Mouse (Mus musculus) neural tube, embryonic 14.5 days (tissue): ENCODE results near the gene Fgd3. TPM values are rescaled to one million over a fixed set of nuclear protein-coding genes. Genes with fewer than 3 reads are reported as not detected.

Experiments used
- ATAC-seq: fragments of 200-750 bp; cut with Nextera tagmentation; 2 replicates; pipeline ENCODE4 v1.8.0; 2017; ENCODE audit warnings: low read depth, mild to moderate bottlenecking, moderate TSS enrichment, moderate library complexity
- H3K27ac ChIP-seq: fragments of 300-500 bp; sonication (generic); 2 replicates; pipeline ENCODE4 v1.5.1; 2014; ENCODE audit warnings: low read depth, mild to moderate bottlenecking, control low read depth, low read length, moderate library complexity, mixed read lengths
- H3K27me3 ChIP-seq: fragments of 300-500 bp; sonication (generic); 2 replicates; pipeline ENCODE4 v1.6.1; 2014; ENCODE audit warnings: low read length; ENCODE audit not compliant: control insufficient read depth, insufficient read depth
- H3K36me3 ChIP-seq: fragments of 300-500 bp; sonication (generic); 2 replicates; pipeline ENCODE4 v1.6.1; 2014; ENCODE audit warnings: low read length, mixed read lengths; ENCODE audit not compliant: control insufficient read depth, insufficient read depth
- H3K4me1 ChIP-seq: fragments of 300-500 bp; sonication (generic); 2 replicates; pipeline ENCODE4 v1.6.1; 2014; ENCODE audit warnings: low read length; ENCODE audit not compliant: control insufficient read depth, insufficient read depth
- H3K4me2 ChIP-seq: fragments of 300-500 bp; sonication (generic); 2 replicates; pipeline ENCODE4 v1.6.1; 2014; ENCODE audit warnings: mild to moderate bottlenecking, low read depth, low read length, control low read depth
- H3K4me3 ChIP-seq: fragments of 300-500 bp; sonication (generic); 2 replicates; pipeline ENCODE4 v1.5.1; 2014; ENCODE audit warnings: low read depth, low read length, control low read depth, mixed read lengths
- H3K9ac ChIP-seq: fragments of 300-500 bp; sonication (generic); replicated peaks from 2 replicates; pipeline ENCODE4 v1.6.1; 2014; ENCODE audit warnings: low read depth, mild to moderate bottlenecking, control low read depth, low read length, mixed read lengths
- H3K9me3 ChIP-seq: fragments of 300-500 bp; sonication (generic); 2 replicates; pipeline ENCODE4 v1.6.1; 2016; ENCODE audit warnings: low read length; ENCODE audit not compliant: control insufficient read depth
- WGBS: fragments of 180-500 bp; shearing (Covaris S2); extraction: QIAGEN DNeasy Blood & Tissue Kit; methylation state at CpG from one replicate; pipeline ENCODE4 v1.1.7; 2014; 5-methylcytosine and 5-hydroxymethylcytosine counted together
- polyA plus RNA-seq: library from polyadenylated mRNA; unstranded; fragments of >200 nt; fragmentation: Nextera tagmentation; extraction: Ambion mirVana; gene quantifications from 2 replicates; pipeline ENCODE4 v1.2.1, GENCODE M21; 2014

Gene Fgd3
- polyA plus RNA-seq, 1 experiment from 2014 or later: 2.4 TPM

DNA sequence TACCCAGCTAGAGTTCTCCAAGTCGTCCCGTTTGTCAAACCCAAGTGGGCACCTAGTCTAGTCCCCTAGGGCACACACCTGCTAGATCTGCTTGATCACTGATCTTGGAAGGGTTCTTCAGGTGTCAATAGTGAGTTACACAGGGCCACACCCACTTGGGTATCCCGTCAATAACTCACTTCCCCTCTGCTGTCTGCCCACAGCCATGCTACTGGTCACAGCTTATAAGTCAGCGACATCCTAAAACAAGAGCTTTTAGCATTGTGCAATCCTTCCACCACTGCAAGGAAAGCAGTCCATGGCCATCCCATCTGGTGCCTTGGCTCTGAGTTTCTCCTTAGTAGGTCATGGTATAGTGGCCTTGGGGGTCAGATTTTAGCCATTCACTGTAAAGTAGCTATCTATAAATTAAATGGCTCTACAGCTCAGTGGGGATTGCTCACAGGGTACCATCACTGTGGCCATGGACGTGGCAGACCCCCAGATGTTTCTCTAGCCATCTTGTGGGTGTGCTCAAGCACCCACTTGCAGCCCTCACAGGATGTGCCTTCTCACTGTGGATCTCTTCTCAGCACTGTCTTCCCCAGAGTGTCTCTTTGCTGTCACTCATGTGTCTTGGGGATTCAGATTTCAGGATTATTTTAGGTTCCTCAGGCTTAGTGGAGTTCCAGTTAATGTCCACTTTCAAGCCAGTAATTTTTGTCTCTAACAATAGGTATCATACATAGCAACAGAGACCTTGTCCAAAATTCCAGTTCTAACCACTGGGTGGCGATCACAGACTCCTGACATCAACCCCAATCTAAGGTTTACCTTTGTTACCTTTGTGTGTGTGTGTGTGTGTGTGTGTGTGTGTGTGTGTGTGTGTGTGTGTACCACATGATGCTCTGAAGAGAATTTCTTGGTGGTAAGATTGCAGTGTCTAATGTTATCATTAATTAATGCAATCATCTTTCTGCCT is 6.4 kb upstream of the Fgd3 start:
- ATAC-seq: peak; percentile 83
- 61% methylated on average over 6 of the region's 6 CpGs for WGBS

DNA sequence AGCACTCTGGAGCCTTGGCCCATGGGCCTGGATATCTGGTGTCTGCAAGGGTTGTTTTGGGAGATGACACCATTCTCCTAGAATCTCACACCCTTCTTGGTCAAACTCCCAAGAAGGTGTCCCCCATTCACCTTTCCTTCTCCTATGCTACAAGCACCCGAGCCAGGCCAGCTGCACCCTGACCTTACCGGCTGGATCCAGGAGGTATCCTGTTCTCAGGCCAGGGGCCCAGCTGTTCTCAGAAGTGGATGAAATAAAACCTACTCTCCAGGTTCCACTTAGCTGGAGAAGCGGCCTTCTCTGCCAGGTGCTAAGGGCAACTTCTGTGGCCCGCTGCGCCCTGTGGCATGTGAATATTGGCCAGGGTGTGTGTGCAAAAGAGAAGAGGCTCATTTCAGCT is 4.8 kb upstream of the Fgd3 start:
- Histone ChIP-seq H3K9ac (no peak overlapping the region), H3K27me3 (no peaks in the 10 kb centered on the region), H3K4me1 (peaks cover 9% of the 10 kb centered on the region), H3K4me2 (no peak overlapping the region), H3K36me3 (no peaks in the 10 kb centered on the region), H3K4me3 (no peak overlapping the region), H3K27ac (no peak overlapping the region), H3K9me3 (no peaks in the 10 kb centered on the region)
- WGBS: 88% methylated on average over 5 of the region's 5 CpGs
- ATAC-seq: no peak

More for the DNA sequence above, 6.4 kb upstream of the Fgd3 start:
- Histone ChIP-seq H3K4me2 (no peak overlapping the region), H3K9me3 (no peaks in the 10 kb centered on the region), H3K4me3 (no peak overlapping the region), H3K27me3 (no peaks in the 10 kb centered on the region), H3K27ac (no peak overlapping the region), H3K4me1 (no peaks in the 10 kb centered on the region), H3K9ac (no peak overlapping the region), H3K36me3 (no peaks in the 10 kb centered on the region)

DNA sequence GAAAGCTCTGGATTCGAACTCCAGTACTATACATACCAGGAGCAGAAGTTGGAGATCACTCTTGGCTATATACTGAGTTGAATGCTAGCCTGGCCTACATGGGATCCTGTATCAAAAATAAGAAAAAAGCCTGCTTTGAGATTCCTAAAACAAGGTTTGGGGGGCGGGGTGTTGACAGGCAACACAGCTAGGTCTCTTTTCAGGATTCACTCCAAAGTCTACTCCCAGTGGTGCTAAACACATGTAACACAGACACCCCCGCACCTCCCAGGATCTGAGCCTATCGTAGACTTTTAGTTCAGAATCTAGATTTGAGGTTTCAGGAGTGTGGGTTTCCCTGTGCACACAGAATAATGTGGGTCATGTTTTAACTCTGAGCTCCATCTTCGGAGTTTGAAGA is 2.6 kb upstream of the Fgd3 start:
- 93% methylated on average over 5 of the region's 5 CpGs for WGBS
- Histone ChIP-seq H3K27ac (no peak overlapping the region), H3K36me3 (no peaks in the 10 kb centered on the region), H3K4me3 (no peak overlapping the region), H3K4me1 (peaks cover 16% of the 10 kb centered on the region), H3K9ac (no peak overlapping the region), H3K9me3 (no peaks in the 10 kb centered on the region), H3K4me2 (no peak overlapping the region), H3K27me3 (no peaks in the 10 kb centered on the region)
- no peak for ATAC-seq

DNA sequence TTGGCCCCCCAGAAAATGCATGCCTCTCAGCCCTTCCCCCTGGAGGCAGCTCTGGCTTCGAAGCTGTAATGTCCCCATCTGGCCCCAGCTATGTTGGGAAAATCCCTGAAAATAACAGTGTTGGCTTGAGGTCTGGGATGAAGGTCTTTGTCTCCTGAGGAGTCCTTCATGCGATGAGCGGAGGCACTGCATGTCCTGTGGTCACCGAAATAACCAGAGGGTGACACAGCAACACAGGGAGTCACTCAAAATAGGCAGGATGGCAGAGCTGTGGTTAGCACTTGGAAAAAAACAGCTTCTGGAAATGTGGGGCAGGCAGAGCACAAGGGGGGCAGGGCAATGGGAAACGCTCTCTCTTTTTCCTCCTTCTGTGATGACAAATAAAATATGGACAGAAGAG is 2.1 kb upstream of the Fgd3 start:
- H3K27me3 ChIP-seq: no peaks in the 10 kb centered on the region
- H3K4me3 ChIP-seq: no peak overlapping the region
- no peaks in the 10 kb centered on the region for H3K36me3 ChIP-seq
- WGBS: 72% methylated on average over 5 of the region's 5 CpGs
- H3K27ac ChIP-seq: no peak overlapping the region
- no peaks in the 10 kb centered on the region for H3K9me3 ChIP-seq
- ATAC-seq: no peak
- no peak overlapping the region for H3K9ac ChIP-seq
- H3K4me2 ChIP-seq: no peak overlapping the region
- peaks cover 16% of the 10 kb centered on the region for H3K4me1 ChIP-seq

DNA sequence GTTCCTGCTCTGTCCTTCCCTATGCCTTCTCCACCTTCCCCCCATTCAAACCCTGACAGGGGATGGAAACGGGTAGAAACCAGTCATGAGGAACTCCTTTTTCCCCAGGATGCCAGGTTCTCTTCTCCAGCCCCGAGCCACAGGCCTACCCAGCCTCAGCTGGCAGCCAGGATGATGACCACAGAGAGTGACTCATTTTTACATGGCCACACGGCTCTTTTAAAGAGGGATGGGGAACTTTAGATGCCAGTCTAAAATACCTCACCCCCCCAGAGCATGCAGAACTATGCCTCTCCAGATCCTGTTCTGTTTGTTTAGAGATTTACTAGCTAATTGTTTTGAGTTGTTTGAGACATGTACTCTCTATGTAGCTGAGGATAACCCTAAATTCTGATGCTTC is 1.3 kb upstream of the Fgd3 start:
- no peak for ATAC-seq
- H3K27ac ChIP-seq: no peak overlapping the region
- peaks cover 16% of the 10 kb centered on the region for H3K4me1 ChIP-seq
- 63% methylated on average over 3 of the region's 3 CpGs for WGBS
- no peaks in the 10 kb centered on the region for H3K36me3 ChIP-seq
- H3K9ac ChIP-seq: no peak overlapping the region
- no peaks in the 10 kb centered on the region for H3K27me3 ChIP-seq
- no peak overlapping the region for H3K4me2 ChIP-seq
- no peak overlapping the region for H3K4me3 ChIP-seq
- H3K9me3 ChIP-seq: no peaks in the 10 kb centered on the region

DNA sequence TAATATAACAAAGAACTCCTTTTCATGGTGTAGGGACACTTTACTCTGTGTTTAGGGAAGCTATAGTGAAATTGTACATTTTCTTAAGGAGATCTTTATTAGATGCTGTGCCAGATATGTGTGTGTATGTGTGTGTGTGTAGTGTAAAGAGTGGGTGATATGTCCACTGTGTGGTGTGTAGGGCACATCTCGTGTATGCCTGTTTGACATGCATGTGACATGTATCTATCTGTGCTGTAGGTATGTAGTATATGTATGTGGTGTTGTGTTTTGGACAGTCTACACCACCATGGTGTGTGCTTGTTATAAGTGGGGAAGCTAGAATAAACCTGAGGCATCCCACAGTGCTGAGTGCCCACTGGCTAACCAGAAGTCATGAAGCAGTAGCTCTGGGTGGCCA is 403 bp upstream of the Fgd3 start:
- H3K4me1 ChIP-seq: peaks cover 16% of the 10 kb centered on the region
- H3K27ac ChIP-seq: no peak overlapping the region
- 80% methylated on average over 1 of the region's 1 CpGs for WGBS
- H3K9ac ChIP-seq: no peak overlapping the region
- peak overlapping the region; percentile 13; the same call in 1 of the 2 replicates for H3K4me3 ChIP-seq
- no peaks in the 10 kb centered on the region for H3K9me3 ChIP-seq
- H3K4me2 ChIP-seq: peak overlapping the region; percentile 37
- no peaks in the 10 kb centered on the region for H3K36me3 ChIP-seq
- ATAC-seq: peak; percentile 55
- no peaks in the 10 kb centered on the region for H3K27me3 ChIP-seq

DNA sequence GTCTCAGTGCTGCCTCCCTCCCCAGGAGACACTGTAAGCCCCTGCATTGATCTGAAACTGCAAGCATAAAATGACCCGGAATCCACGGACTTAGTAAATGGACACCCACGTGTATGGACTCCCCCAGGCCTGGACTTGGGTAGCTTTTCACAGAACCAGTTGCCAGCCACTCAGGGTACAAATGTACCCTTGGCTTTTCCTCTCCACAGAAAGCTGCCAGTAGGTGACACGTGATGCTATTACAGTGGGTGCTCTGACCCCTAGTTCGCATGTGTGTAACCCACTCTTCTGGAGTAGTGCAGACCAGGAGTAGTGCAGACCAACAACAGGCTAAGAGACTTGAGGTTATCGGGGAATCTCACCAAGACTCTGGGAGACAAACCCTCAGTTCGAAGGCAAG is 2.2 kb downstream of the Fgd3 start:
- no peak overlapping the region for H3K9ac ChIP-seq
- H3K27me3 ChIP-seq: no peaks in the 10 kb centered on the region
- peak overlapping the region; percentile 12; the same call in 1 of the 2 replicates for H3K4me2 ChIP-seq
- ATAC-seq: no peak
- H3K4me1 ChIP-seq: peaks cover 16% of the 10 kb centered on the region
- no peaks in the 10 kb centered on the region for H3K36me3 ChIP-seq
- H3K9me3 ChIP-seq: no peaks in the 10 kb centered on the region
- no peak overlapping the region for H3K27ac ChIP-seq
- WGBS: 84% methylated on average over 7 of the region's 7 CpGs
- no peak overlapping the region for H3K4me3 ChIP-seq

DNA sequence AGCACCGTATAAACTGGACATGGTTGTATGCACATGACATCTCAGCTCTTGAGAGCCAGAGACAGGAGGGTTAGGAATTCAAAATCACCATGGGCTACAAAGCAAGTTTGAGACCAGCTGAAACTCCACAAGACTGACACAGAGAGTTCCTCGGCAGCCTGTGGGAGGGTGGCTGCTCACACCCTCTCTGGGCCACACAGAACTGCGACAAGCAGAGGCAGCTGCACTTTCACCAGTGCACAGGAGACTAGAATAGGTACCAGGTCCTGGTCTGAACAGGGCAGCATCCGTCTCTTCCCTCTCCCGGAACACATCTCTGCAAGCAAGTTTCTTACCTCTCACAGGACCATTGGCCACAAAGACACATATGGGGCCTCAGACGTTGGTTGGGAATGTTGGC is 2.6 kb downstream of the Fgd3 start:
- Histone ChIP-seq H3K9ac (no peak overlapping the region), H3K27me3 (no peaks in the 10 kb centered on the region), H3K9me3 (no peaks in the 10 kb centered on the region), H3K4me2 (peak overlapping the region; percentile 12; the same call in 1 of the 2 replicates), H3K4me3 (no peak overlapping the region), H3K4me1 (peaks cover 16% of the 10 kb centered on the region), H3K36me3 (no peaks in the 10 kb centered on the region), H3K27ac (no peak overlapping the region)
- no peak for ATAC-seq
- 58% methylated on average over 6 of the region's 6 CpGs for WGBS

DNA sequence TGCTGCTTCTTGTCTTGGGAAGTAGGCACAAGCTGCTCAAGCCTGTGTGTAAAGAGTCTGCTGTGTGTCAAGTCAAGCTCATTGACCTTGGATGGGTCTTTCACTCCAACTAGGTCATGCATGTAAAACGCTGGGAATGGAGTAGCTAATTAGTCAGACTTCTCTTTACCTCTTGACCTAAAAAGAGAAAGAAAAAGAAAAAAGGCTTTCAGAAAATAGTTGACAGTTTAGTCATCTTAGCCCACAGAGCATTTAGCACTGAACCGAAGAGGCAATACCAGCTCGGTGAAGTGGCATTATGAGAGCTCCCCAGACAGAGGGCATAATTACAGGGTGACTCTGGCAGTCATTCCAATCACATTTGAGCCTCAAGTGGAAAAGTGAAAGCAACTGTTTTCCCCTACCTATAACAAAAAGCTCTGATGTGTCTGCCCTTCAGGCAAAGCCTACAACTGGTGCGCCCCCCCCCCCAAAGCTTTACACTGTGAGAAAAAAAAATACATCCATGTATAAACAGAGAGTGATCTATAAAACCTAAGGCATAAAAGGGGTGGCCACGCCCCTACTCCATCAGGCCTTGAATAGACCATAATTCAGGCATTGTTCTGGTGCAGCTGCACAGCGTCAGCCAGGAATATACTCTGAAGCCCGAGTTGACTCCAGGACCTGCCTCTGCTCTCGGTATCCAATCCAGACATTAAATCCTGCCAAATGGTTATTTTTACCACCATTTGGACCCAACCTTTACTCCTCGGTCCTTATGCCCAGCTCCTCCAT is 3.5 kb downstream of the Fgd3 start:
- WGBS: 8% methylated on average over 9 of the region's 9 CpGs
- Histone ChIP-seq H3K4me2 (no peak overlapping the region; the same call in 1 of the 2 replicates), H3K36me3 (no peaks in the 10 kb centered on the region), H3K4me1 (peaks cover 16% of the 10 kb centered on the region), H3K27me3 (no peaks in the 10 kb centered on the region), H3K9me3 (no peaks in the 10 kb centered on the region), H3K9ac (no peak overlapping the region), H3K27ac (no peak overlapping the region), H3K4me3 (no peak overlapping the region)
- no peak for ATAC-seq
